Mouse (Mus musculus) embryonic facial prominence, embryonic 10.5 days (tissue): Measurements from ENCODE around the gene Ppp4c. TPM values are rescaled to one million over a fixed set of nuclear protein-coding genes. Genes with fewer than 3 reads are reported as not detected.
A peak's percentile ranks its signal among the peaks of the same experiment; 100 is the strongest.
"Not testable (repeated sequence)": the region's sequence is repeated elsewhere in the genome, so short reads cannot be mapped to it uniquely, and the experiment has no call there.

Source experiments
- DNase-seq: peaks from one replicate; pipeline ENCODE4 v3.0.0-alpha.2; 2017; ENCODE audit warnings: low spot score
- H3K27ac ChIP-seq: fragments of 300-500 bp; sonication (generic); replicated peaks from 2 replicates; pipeline ENCODE4 v1.5.1; 2016; ENCODE audit warnings: mild to moderate bottlenecking
- H3K27me3 ChIP-seq: fragments of 300-500 bp; sonication (generic); replicated peaks from 2 replicates; pipeline ENCODE4 v1.6.1; 2016; ENCODE audit warnings: low read depth, mild to moderate bottlenecking; ENCODE audit not compliant: poor library complexity, severe bottlenecking
- H3K36me3 ChIP-seq: fragments of 300-500 bp; sonication (generic); replicated peaks from 2 replicates; pipeline ENCODE4 v1.6.1; 2016; ENCODE audit warnings: mild to moderate bottlenecking, moderate library complexity
- H3K4me1 ChIP-seq: fragments of 300-500 bp; sonication (generic); 2 replicates; pipeline ENCODE4 v1.6.1; 2016
- H3K4me3 ChIP-seq: fragments of 300-500 bp; sonication (generic); 2 replicates; pipeline ENCODE4 v1.5.1; 2016; ENCODE audit warnings: mild to moderate bottlenecking, moderate library complexity
- H3K9me3 ChIP-seq: fragments of 300-500 bp; sonication (generic); 2 replicates; pipeline ENCODE4 v1.6.1; 2016; ENCODE audit warnings: mild to moderate bottlenecking
- WGBS: fragments of 180-500 bp; shearing (Covaris S2); methylation state at CpG from one replicate; pipeline ENCODE4 v1.1.7; 2016; 5-methylcytosine and 5-hydroxymethylcytosine counted together
- polyA plus RNA-seq: library from polyadenylated mRNA; unstranded; fragments of >200 nt; fragmentation: Nextera tagmentation; extraction: Ambion mirVana; gene quantifications from 2 replicates; pipeline ENCODE4 v1.2.1, GENCODE M21; 2016

Ppp4c gene
- polyA plus RNA-seq, 1 experiment from 2014 or later, result 390 TPM

DNA sequence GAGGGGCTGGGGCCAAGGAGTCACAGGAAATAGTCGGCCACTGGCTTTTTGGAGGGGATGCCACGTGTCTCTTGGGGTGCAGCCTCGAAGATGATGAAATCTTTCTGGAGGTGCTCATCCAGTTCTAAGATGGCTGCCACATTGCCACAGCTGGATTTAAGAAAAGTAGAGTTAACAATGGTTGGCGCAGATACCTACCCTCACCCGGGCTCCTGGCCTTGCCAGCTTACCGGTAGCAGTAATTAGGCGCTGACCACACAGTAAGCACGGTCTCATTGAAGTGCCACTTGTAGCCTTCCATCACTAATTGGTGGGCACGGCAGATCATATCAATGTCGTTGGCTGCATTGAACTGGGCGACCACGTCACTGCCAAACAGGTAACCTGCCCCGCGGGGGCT lies 6.2 kb downstream of the Ppp4c start:
- no peak overlapping the region for H3K4me3 ChIP-seq
- WGBS, result 93% methylated on average over 14 of the region's 14 CpGs
- H3K9me3 ChIP-seq, result no peaks in the 10 kb centered on the region
- H3K36me3 ChIP-seq, result peaks cover 84% of the 10 kb centered on the region
- no peak overlapping the region for H3K27ac ChIP-seq
- DNase-seq, result no peak
- no peaks in the 10 kb centered on the region for H3K27me3 ChIP-seq
- peaks cover 32% of the 10 kb centered on the region for H3K4me1 ChIP-seq

DNA sequence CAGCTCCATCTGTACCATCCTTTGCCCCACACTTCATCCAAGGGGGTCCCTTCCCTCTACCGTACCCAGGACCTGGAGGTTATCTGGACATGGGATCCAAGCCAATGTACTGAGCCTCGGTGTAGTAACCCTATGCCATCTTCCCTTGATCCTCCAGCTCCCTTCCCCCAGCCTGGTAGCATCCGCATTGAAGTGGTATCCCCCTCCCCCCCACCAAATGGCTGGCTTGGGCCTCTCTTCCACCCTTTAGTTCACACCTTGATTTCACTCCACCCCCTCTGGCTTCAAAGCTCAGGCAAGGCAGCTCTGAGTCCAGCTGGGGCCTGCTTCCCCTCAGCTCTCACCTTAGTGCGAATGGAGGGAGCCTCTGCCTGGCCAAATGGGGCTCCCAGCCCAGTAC lies 7.2 kb downstream of the Ppp4c start:
- Histone ChIP-seq H3K4me1 (peaks cover 32% of the 10 kb centered on the region), H3K27ac (no peak overlapping the region), H3K9me3 (no peaks in the 10 kb centered on the region), H3K27me3 (no peaks in the 10 kb centered on the region), H3K4me3 (no peak overlapping the region), H3K36me3 (peaks cover 77% of the 10 kb centered on the region)
- WGBS, result 85% methylated on average over 4 of the region's 4 CpGs
- no peak for DNase-seq

DNA sequence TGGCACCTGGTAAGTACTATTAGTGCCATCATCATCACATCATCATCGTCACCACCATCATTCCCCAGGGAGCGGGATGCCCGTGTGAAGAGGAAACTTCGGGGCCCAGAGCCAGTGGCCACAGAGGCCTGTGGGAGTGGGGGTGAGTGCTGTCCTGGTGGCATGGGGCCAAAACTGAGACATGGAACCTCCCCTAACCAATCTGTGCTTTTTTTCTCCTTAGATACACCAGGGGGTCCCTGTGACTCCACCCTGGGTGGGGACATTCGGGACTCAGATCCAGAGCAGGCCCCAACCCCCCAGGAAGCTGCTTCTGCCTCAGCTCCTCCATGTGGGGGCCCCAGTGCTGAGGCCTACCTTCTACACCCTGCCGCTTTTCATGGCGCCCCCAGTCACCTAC lies 7.8 kb downstream of the Ppp4c start:
- H3K4me1 ChIP-seq, result peaks cover 38% of the 10 kb centered on the region
- WGBS, result 91% methylated on average over 7 of the region's 7 CpGs
- H3K27me3 ChIP-seq, result no peaks in the 10 kb centered on the region
- no peak for DNase-seq
- H3K4me3 ChIP-seq, result no peak overlapping the region; the same call in 1 of the 2 replicates
- H3K27ac ChIP-seq, result no peak overlapping the region
- no peaks in the 10 kb centered on the region for H3K9me3 ChIP-seq
- H3K36me3 ChIP-seq, result peaks cover 71% of the 10 kb centered on the region

DNA sequence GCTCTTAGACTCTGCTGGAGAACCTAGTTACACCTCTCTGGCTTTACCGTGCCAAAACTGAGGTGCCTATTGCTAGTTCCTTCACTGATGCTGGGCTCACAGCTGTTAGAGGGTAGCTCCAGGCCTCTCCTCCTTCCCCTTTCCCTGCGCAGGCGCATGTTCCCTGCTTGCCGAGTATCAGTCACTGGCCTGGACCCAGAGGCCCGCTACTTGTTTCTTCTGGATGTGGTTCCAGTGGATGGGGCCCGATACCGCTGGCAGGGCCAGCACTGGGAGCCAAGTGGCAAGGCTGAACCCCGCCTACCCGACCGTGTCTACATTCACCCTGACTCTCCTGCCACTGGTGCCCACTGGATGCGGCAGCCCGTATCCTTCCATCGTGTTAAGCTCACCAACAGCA lies 9.6 kb downstream of the Ppp4c start:
- Histone ChIP-seq H3K9me3 (no peaks in the 10 kb centered on the region), H3K27ac (no peak overlapping the region; the same call in 1 of the 2 replicates), H3K27me3 (no peaks in the 10 kb centered on the region), H3K4me1 (peaks cover 50% of the 10 kb centered on the region), H3K4me3 (no peak overlapping the region; the same call in 1 of the 2 replicates), H3K36me3 (peaks cover 57% of the 10 kb centered on the region)
- 91% methylated on average over 13 of the region's 13 CpGs for WGBS
- no peak for DNase-seq

DNA sequence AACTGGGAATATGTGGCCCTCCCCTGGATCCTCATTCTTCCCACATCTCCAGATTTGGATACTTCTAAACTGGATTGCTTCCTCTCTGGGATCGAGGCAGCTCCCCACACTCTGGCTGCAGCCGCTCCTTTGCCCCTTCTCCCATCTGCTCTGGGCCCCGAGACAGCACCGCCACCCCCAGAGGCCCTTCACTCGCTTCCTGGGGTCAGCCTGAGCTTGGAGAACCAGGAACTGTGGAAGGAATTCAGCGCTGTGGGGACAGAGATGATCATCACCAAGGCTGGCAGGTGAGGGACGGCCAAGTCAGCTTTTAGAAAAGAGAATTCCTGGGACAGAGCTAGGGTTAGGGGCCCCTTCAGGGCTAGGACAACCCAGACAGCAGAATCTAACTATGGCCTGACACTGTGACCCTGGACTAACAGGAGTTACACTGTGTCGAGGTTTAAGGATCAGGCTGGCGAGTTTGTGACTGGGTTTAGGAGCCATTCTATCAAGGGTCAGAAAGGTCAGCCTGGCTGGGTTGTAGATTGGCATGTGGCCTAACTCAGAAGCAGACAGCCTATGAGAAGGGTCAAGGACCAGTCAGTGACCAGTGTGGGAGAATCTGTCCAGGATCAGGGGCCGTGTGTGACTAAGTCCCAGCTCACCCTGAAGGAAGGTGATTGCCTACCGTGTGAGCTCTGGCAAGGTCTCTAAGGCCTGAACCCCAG lies 10.5 kb downstream of the Ppp4c start:
- peak overlapping the region; percentile 62 for H3K4me3 ChIP-seq
- no peak for DNase-seq
- H3K9me3 ChIP-seq, result no peaks in the 10 kb centered on the region
- peaks cover 59% of the 10 kb centered on the region for H3K4me1 ChIP-seq
- H3K27me3 ChIP-seq, result no peaks in the 10 kb centered on the region
- H3K36me3 ChIP-seq, result peaks cover 48% of the 10 kb centered on the region
- H3K27ac ChIP-seq, result peak overlapping the region; percentile 84
- WGBS, result 34% methylated on average over 11 of the region's 11 CpGs

DNA sequence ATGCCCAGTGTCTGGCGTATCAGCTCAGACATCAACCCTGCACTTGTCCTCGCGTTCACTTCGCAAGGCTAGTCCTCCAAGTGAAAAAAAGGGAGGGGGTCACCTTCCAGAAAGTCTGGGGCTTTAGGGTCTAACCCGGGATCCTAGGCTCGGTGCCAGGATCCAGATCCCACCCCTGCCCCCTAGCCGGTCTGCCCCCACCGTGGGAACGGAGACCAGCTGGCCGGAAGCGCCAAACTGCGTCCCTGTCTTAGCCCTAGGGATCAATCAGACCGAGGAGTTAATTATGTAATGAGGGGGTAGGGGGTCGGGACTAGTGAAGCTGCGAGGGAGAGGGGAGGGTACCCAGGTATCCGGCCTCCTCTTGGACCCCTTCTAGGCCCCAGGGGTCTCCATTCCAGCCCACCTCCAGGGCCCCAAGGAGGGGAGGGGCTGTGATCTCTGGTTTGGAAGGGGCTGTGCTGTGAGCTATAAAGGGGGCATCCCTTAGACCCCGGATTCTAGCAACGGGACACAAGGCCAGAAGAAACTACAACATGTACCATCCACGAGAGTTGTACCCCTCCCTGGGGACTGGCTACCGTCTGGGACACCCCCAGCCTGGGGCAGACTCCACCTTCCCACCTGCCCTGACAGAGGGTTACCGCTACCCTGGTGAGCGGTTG lies 11.2 kb downstream of the Ppp4c start, which contains the start of gene Tbx6:
Tbx6 (plus strand) TSS at position 513 of the 665 bp plus-strand sequence.
- peaks cover 41% of the 10 kb centered on the region for H3K36me3 ChIP-seq
- peaks cover 65% of the 10 kb centered on the region for H3K4me1 ChIP-seq
- DNase-seq, result peak; percentile 58
- H3K27me3 ChIP-seq, result no peaks in the 10 kb centered on the region
- peak within 1 kb of the TSS; percentile 84 for H3K27ac ChIP-seq
- 6% methylated on average over 22 of the region's 22 CpGs for WGBS
- H3K9me3 ChIP-seq, result no peaks in the 10 kb centered on the region
- H3K4me3 ChIP-seq, result peak within 1 kb of the TSS; percentile 62

DNA sequence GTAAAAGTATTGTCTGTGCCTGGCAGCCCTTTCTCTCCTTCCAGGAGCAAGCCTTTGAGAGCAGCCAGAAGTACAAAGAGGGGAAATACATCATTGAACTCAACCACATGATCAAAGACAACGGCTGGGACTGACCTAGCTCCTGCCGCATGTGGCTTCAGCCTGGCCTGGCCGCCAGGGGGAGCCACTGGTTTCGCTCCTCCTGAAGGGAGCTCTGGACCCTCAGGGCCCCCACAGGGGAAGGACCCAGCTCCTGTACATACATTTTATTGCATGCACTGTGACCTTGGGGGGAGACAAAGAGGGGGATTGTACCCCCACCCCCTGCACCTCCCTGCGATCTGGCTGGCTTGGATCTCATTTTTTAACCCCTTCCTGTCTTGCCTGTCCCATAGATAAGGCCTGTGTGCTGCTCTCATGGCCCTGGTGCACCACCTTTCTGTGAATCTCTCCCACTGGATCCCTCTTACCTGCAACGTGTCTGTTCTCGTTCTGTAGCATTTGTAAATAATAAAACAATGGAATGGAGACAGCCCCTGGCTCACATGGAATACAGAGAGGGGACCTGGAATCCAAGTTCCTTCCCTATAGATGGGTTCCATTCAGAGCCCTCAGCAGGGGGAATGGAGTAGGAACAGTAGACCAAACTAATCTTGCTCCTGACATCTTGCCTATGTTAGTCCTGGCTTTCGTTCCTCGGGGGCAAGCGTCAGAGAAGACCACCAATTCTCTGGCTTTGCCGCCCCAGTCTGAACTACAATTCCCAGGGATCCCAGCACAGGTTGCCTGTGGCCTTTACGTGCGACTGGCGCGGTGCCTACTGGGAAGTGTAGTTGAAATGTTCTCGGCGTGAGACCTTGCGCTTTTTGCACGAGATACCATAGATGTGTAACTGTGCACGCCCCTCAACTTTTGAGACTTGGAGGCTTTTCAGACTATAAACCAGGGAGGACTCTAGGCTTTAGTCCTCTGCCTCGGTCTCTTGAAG lies 12.0 kb downstream of the Ppp4c start:
- Histone ChIP-seq H3K36me3 (peaks cover 37% of the 10 kb centered on the region), H3K9me3 (no peaks in the 10 kb centered on the region), H3K27ac (peak overlapping the region; percentile 84), H3K4me1 (peaks cover 73% of the 10 kb centered on the region), H3K27me3 (no peaks in the 10 kb centered on the region), H3K4me3 (peak overlapping the region; percentile 62)
- 2% methylated on average over 21 of the region's 21 CpGs for WGBS
- peak; percentile 94 for DNase-seq

DNA sequence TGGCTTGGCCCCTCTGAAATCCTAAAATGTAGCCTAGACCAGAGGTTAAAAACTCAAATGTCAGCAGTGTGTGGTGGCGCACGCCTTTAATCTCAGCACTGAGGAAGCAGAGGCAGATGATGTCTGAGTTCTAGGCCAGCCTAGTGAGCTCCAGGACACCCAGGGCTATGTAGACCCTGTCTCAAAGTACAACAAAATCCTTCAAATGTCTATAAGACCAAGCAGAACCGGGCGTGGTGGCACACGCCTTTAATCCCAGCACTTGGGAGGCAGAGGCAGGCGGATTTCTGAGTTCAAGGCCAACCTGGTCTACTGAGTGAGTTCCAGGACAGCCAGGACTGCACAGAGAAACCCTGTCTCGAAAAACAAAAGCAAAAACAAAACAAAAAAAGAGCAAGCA lies 13.2 kb downstream of the Ppp4c start:
- 87% methylated on average over 7 of the region's 7 CpGs for WGBS

DNA sequence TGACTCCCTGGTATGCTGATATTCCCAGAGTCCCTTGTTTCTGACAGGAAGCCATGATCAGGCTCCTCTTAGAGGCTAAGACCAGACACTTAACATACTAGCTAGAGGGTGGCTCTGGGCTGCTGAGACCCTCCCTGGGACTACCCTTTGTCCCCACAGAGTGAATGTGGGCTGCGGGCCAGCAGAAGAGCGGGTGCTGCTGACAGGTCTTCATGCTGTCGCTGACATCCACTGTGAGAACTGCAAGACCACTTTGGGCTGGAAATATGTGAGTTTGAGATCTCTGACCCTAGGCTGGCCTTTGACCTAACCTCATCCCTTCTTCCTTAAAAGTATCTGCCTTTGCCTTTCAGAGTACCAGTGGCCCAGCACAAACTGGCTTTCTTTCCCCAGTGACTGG lies 14.1 kb downstream of the Ppp4c start:
- 84% methylated on average over 3 of the region's 3 CpGs for WGBS
- no peaks in the 10 kb centered on the region for H3K9me3 ChIP-seq
- H3K4me1 ChIP-seq, result peaks cover 81% of the 10 kb centered on the region
- H3K36me3 ChIP-seq, result peaks cover 22% of the 10 kb centered on the region
- H3K27me3 ChIP-seq, result no peaks in the 10 kb centered on the region
- peak overlapping the region; percentile 95; the same call in 1 of the 2 replicates for H3K27ac ChIP-seq
- DNase-seq, result no peak
- H3K4me3 ChIP-seq, result peak overlapping the region; percentile 85

More for the DNA sequence above, 13.2 kb downstream of the Ppp4c start:
- H3K36me3 ChIP-seq, result peaks cover 25% of the 10 kb centered on the region
- not testable (repeated sequence) for DNase-seq, H3K9me3 ChIP-seq, H3K4me3 ChIP-seq, H3K27me3 ChIP-seq
- peaks cover 82% of the 10 kb centered on the region for H3K4me1 ChIP-seq
- peak overlapping the region; percentile 84; the same call in 1 of the 2 replicates for H3K27ac ChIP-seq

DNA sequence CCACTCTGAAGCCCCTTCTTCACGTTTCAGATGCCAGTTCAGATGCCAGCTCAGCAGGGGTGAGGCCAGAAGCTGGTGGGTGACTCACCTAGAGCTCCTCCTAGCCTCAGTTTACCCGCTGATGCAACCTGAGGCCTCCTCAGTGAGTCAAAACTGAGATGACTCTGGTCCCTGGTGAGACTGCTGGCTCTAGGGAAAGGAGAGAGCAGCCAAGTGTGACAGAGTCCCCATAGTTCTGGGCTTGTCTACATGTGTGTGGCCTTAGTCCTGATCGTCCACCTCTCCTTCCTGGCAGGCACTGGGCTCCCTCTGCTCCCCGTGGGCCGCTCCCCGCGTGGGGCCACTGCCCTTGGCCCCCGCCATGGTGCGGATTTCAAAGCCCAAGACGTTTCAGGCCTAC lies 14.8 kb downstream of the Ppp4c start:
- Histone ChIP-seq H3K27me3 (no peaks in the 10 kb centered on the region), H3K9me3 (no peaks in the 10 kb centered on the region), H3K4me1 (peaks cover 74% of the 10 kb centered on the region), H3K36me3 (peaks cover 22% of the 10 kb centered on the region), H3K27ac (peak overlapping the region; percentile 95), H3K4me3 (peak overlapping the region; percentile 85)
- DNase-seq, result no peak
- 39% methylated on average over 10 of the region's 10 CpGs for WGBS

DNA sequence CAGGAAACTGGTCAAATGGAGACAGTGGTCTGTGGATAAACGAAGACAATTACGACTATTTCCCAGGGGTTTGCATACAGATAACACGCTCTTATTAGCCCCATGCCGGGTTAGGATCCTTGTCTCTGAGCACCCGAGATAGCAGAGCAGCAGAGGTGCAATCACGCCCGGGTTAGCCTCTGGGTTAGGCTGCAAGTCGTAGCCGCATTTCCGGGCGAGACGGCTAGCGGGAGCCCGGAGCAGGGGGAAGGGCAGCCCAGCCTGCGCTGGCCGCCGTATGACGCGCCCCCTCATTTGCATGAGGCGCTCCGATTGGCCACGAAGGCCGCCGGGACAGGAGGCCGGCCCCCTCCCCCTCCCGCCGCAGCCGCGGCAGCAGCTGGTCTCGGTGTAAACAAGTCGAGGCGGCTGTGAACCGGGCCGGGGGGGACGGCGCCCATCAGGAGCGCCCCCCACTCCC lies 15.7 kb downstream of the Ppp4c start, which contains the start of gene Ypel3:
Ypel3 (plus strand) TSS at position 358 of the 460 bp plus-strand sequence.
- under 1% methylated on average over 37 of the region's 37 CpGs for WGBS
- peak within 1 kb of the TSS; percentile 85 for H3K4me3 ChIP-seq

DNA sequence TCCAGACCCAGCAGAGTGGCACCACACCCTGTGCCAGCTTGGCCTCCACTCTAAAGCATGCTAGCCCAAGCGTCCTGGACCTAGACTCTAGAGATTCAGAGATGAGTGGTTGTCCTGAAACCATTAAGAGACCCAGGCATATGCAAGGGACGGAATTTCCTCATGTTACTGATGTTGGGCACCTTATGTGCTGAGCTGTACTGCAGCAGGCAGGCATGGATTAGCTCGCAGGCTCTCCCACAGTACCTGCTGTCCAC lies 16.4 kb downstream of the Ppp4c start:
- H3K9me3 ChIP-seq, result no peaks in the 10 kb centered on the region
- WGBS, result 64% methylated on average over 3 of the region's 3 CpGs
- peak overlapping the region; percentile 85 for H3K4me3 ChIP-seq
- peaks cover 25% of the 10 kb centered on the region for H3K36me3 ChIP-seq
- peak overlapping the region; percentile 95 for H3K27ac ChIP-seq
- H3K27me3 ChIP-seq, result no peaks in the 10 kb centered on the region
- DNase-seq, result no peak
- peaks cover 59% of the 10 kb centered on the region for H3K4me1 ChIP-seq

More for the DNA sequence above, 15.7 kb downstream of the Ppp4c start, which contains the start of gene Ypel3:
- Histone ChIP-seq H3K27me3 (no peaks in the 10 kb centered on the region), H3K9me3 (no peaks in the 10 kb centered on the region), H3K4me1 (peaks cover 66% of the 10 kb centered on the region), H3K36me3 (peaks cover 21% of the 10 kb centered on the region), H3K27ac (peak within 1 kb of the TSS; percentile 95)
- peak; percentile 96 for DNase-seq
